Mouse (Mus musculus) erythroblast, embryonic 14.5 days (primary cell): ENCODE measurements around the gene Shd.

Experiments
- GATA1 ChIP-seq: IDR thresholded peaks from 2 replicates; pipeline ENCODE4 v1.6.1; 2012; ENCODE audit warnings: low read length, inconsistent platforms, mixed read lengths
- TAL1 ChIP-seq: IDR thresholded peaks from 3 replicates; pipeline ENCODE4 v1.6.1; 2012; ENCODE audit warnings: low read length, inconsistent platforms, mixed read lengths

- TF ChIP-seq TAL1 (no peak), GATA1 (no peak)
These were observed 47.6 kb downstream of the Shd start for GRCm38 (mm10) chr17:56017848-56018247.
